Mouse (Mus musculus) telencephalon, adult 2 months (tissue): ENCODE data around the gene Cab39.

ENCODE experiments used
- DNase-seq: peaks from one replicate; pipeline ENCODE4 v3.0.0-alpha.2; 2011; ENCODE audit warnings: low read depth, low spot score

The Cab39 gene

GRCm38 (mm10) chr1:85793208-85794105 lies at the start of gene Cab39:
TSS of gene Cab39 (plus strand) at chr1:85793441.
- DNase-seq = peak; percentile 53

- no peak for DNase-seq
These were observed 48.7 kb upstream of the Cab39 start for GRCm38 (mm10) chr1:85744539-85744938.

GRCm38 (mm10) chr1:85746511-85746910 lies 46.7 kb upstream of the Cab39 start:
- no peak for DNase-seq

GRCm38 (mm10) chr1:85749829-85750228 lies 43.4 kb upstream of the Cab39 start:
- no peak for DNase-seq

- DNase-seq = no peak
These were observed 42.6 kb upstream of the Cab39 start for GRCm38 (mm10) chr1:85750650-85751049.

GRCm38 (mm10) chr1:85751494-85751893 lies 41.7 kb upstream of the Cab39 start:
- no peak for DNase-seq

GRCm38 (mm10) chr1:85751932-85752680 lies 41.1 kb upstream of the Cab39 start:
- DNase-seq = no peak

GRCm38 (mm10) chr1:85757531-85758230 lies 35.6 kb upstream of the Cab39 start:
- no peak for DNase-seq

GRCm38 (mm10) chr1:85758231-85758968 lies 34.8 kb upstream of the Cab39 start:
- DNase-seq = no peak

- DNase-seq = no peak
These were observed 34.3 kb upstream of the Cab39 start for GRCm38 (mm10) chr1:85758969-85759293.

- no peak for DNase-seq
These were observed 31.6 kb upstream of the Cab39 start for GRCm38 (mm10) chr1:85761665-85762064.

GRCm38 (mm10) chr1:85763386-85763785 lies 29.9 kb upstream of the Cab39 start:
- DNase-seq = no peak

GRCm38 (mm10) chr1:85764291-85764690 lies 28.9 kb upstream of the Cab39 start:
- no peak for DNase-seq

- no peak for DNase-seq
These were observed 27.1 kb upstream of the Cab39 start for GRCm38 (mm10) chr1:85766120-85766519.

GRCm38 (mm10) chr1:85767754-85768153 lies 25.5 kb upstream of the Cab39 start:
- DNase-seq = no peak

GRCm38 (mm10) chr1:85771976-85772375 lies 21.3 kb upstream of the Cab39 start:
- no peak for DNase-seq

- DNase-seq = no peak
These were observed 18.1 kb upstream of the Cab39 start for GRCm38 (mm10) chr1:85775136-85775535.

- DNase-seq = no peak
These were observed 17.1 kb upstream of the Cab39 start for GRCm38 (mm10) chr1:85776154-85776553.

GRCm38 (mm10) chr1:85778436-85778835 lies 14.8 kb upstream of the Cab39 start, which contains the start of gene A630001G21Rik:
TSS of gene A630001G21Rik (minus strand) at chr1:85778643.
- no peak for DNase-seq

GRCm38 (mm10) chr1:85779012-85779411 lies 14.2 kb upstream of the Cab39 start:
- DNase-seq = no peak

- no peak for DNase-seq
These were observed 13.6 kb upstream of the Cab39 start for GRCm38 (mm10) chr1:85779428-85780180.
